Mouse (Mus musculus) gastrocnemius, postnatal 10 days (tissue): ENCODE measurements around the gene Klf17. TPM values are rescaled to one million over a fixed set of nuclear protein-coding genes. Genes with fewer than 3 reads are reported as not detected.

Experiments used
- total RNA-seq, 2 experiments: library from RNA; stranded (reverse); gene quantifications; 2 replicates each; pipeline ENCODE4 v1.2.3; 2021

The Klf17 gene
- total RNA-seq, 2 experiments from 2014 or later: not detected

Other genes with a start within 250 kb of the Klf17 start
- 10 to 100 TPM; 73.6 to 80.3 TPM for gene Eri3, start 215.3 kb downstream of the Klf17 start, total RNA-seq
- 10 to 100 TPM; 18.8 to 22.7 TPM for gene Dmap1, start 83.4 kb downstream of the Klf17 start, total RNA-seq
- not detected for gene Gm12845, start 41.2 kb downstream of the Klf17 start, total RNA-seq
- gene Slc6a9, start 68.9 kb upstream of the Klf17 start, total RNA-seq: 1 to 10 TPM; 5.6 to 6.7 TPM
- under 1 TPM; 0.70 to 0.81 TPM for gene Ccdc24, start 106.9 kb upstream of the Klf17 start, total RNA-seq
- 10 to 100 TPM; 12.3 to 15.0 TPM for gene B4galt2, start 117.8 kb upstream of the Klf17 start, total RNA-seq
- 10 to 100 TPM; 60.6 to 74.5 TPM for gene Atp6v0b, start 121.7 kb upstream of the Klf17 start, total RNA-seq
- gene Dph2, start 126.4 kb upstream of the Klf17 start, total RNA-seq: 1 to 10 TPM; 3.1 to 3.3 TPM
- gene Ipo13, start 149.4 kb upstream of the Klf17 start, total RNA-seq: 100 to 1,000 TPM; 146 to 154 TPM
- gene Artn, start 164.1 kb upstream of the Klf17 start, total RNA-seq: 1 to 10 TPM in 1 of 2 experiments, under 1 TPM in 1; 0.68 to 1.1 TPM